Mouse (Mus musculus) thymus, adult 18-20 months (tissue): ENCODE measurements around the gene Parn.

Source experiments
- DNase-seq, 2 experiments: peaks; one replicate each; pipeline ENCODE4 v3.0.0; 2022; ENCODE audit warnings: mixed read lengths in 2 of 2

Parn gene

DNA sequence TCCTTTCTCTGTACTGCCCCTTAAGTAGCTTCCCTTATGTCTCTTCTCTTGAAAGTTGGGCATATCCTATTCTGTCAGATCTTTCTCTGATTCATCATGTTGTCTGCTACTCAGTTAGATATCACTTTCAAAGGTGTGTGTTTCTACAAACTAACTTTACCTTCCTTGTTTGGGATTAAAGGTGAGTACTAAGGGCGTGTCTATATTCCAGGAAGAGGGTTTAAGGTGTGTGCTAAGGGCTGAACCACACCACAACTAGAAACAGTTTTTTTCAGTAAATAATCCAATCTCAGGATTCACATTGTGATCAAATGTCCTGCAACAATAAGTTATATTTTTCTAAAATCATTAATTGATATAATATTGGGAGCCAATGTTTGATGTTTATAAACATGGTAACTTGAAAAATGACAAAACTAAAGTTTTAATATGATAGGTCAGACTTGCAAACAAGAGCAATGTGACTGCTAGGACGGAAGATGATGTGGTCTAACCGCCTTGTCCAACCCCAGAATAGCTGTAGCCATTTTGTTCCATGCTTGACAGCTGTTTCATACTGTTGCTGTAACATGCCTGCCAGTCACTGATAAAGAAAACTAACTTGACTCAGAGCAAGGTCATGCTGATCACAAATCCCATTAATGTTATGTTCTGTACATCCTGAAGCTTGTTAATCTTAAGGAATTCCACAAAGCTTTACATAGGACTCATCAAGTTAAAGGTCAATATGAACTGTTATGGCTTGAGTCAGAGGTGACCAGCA is 46.0 kb downstream of the Parn start:
- DNase-seq = no peak

DNA sequence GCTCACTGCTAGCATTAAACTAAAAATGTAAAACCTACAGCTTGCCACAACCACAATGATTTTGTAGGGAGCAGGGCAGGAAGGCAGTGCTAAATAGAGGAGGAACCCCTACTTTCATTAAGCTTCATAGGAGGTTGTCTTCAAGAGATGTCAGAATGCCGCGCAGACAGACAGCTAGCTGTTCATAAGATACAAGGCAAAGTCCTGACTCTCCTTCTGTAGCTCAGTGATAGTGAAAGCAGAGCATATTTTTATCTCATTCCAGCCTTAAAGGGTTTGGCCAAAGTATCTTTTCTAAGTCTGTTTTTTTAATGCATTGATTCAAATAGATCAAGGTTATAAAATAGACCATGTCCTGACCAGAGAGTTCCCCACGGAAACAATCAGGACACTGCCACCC is 47.8 kb downstream of the Parn start:
- no peak for DNase-seq

DNA sequence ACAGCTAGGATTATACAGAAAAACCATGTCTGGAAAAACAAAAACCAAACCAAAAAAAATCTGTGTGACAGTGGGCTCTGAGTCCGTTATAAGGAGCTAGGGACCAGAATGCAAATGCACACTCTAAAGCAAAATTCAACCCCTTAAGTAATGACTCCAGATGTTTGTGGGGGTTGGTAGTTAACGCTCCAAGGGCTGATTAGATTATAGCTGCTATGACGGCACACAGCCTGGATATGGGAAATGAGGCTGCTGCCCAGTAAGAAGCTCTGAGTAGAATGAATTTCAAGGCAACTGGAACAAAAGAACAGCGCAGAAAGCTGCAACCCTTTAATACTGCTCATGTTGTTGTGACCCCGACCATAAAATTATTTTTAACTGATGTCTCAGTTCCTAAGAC is 52.7 kb downstream of the Parn start:
- no peak for DNase-seq

DNA sequence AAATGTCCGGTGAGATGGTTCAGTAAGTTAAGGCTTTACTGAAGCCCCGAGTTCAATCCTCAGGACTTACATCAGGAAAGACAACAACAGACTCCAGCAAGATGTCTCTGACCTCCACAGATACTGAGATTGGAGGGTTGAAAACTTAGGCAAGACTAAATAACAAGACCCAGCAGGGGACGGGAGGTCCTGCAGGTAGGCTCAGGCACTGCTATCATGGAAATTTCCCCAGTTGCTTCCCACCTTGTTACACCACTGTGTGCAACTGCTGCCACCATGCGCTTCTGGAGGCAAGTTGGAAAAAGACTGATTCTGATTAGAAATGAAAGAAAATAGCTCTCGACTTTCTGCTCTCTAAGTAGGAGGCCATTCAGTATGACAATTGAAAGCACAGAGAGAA is 55.4 kb downstream of the Parn start:
- no peak for DNase-seq

DNA sequence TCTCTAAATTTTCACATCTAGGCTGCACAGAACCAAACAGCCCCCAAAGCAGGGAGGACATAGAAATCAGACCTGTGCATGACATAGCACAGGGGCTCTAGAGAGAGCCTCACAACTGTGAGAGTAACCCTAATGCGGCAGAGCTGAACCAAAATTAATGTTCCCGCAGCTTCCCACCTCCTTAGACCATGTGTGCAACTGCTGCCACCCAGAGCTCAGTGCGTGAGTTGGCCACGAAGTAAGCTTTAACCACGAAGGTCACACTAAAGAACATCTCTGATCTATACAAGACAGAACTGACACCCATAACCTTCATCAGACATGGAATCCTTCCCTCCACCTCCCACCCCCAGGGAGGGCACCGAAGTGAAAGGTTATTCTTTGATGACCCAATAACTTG is 55.9 kb downstream of the Parn start:
- DNase-seq = no peak

DNA sequence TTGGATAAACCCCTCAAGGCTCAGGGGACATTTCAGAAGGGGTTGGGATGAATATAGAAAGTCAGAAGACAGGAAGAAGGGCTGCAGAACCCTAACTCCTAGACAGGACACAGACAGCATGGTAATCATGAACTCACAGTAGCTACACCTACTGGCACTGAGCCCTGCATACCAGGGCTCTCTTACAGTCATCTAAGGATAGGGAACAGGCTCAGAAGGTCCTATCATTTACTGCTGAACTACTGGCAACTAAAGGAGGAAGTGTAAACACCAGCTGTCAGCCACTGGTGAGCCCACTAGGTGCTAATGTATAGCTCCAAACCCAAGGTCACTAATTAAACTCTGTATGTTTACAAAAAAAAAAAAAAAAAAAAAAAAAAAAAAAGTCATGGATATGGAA is 56.6 kb downstream of the Parn start:
- DNase-seq = no peak

DNA sequence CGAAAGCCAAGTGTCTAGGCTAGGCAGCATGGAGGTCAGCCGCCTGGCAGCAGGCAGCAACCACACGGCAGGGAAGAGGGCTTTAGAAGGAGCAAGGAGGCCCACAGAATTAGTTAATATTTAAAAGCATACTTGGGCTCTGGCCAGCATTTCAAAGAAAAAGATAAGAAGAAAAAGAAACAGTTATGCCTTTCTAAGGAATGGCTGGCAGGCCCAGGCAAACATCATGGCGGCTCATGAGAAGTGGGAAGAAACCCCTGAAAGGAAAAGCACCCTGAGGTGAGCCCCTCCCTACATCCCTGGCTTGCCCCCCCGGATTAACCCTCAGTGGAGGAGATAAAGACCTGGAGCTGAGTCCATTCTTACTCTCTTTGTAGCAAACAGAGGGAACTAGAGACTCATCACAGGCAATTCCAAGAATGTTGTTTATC is 57.0 kb downstream of the Parn start:
- no peak for DNase-seq

DNA sequence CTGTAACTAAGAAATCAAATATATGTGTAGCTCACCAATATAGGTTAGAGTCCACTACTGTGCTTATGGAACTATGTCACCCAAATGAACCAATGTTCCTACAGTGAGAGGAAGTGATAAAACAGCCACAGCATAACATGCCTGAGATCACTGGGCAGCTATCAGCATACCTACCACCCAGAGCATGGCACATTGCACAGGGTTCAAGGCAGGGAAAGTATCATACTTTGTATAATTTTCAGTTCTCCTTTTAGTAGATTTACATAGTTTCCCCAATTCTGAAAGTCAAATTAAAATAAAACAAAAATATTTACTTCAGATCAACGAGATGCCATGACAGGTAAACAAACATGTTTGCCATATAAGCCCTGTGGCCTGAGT is 59.3 kb downstream of the Parn start:
- DNase-seq = no peak

DNA sequence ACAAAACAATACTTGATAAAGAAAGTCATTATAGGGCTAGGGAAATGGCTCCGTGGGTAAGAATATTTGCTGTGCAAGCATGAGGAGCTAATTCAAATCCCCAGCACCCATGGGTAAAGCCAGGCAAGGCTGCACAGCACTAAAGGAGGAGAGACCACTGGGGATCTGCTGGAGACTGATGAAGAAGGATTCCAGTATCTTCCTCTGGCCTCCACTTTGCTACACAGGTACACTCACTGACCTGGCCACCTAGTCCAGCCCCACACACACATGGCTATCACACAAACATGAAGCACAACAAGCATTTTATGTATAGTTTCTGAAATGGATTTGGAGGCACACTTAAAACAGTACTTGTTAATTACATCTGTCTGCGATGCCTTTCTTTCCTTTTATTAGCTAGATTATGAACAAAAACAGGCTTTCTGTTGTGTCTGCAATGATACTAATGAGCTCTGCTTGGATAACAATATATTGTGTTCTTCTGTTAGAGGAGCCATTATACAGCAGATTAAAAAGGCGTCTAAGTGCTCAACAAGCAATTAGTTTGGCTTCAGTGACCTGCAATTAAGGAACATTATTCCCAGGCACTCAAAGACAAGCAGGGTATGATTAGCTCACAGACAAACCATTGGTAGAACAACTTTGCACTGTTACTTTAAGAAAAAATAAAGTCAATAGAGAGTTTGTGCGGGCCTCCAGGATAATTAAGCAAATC is 59.8 kb downstream of the Parn start:
- no peak for DNase-seq

DNA sequence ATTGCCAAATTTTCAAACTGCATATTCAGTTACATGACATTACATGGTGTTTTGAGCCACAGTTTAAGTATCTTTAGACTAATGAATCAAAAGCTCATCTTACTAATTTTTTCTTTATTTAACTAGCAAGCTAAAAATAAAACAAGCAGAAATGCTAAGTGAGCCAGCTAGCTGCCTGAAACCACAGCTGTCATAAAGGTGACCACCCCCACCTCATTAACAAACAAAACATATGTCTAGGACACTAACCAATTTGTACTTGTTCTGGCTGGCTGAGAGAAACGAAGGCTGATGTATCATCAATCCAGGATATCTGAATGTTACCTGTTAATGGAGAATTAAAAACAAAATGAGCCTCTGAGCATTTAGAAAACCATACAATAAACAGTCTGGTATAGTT is 65.2 kb downstream of the Parn start:
- DNase-seq = no peak

DNA sequence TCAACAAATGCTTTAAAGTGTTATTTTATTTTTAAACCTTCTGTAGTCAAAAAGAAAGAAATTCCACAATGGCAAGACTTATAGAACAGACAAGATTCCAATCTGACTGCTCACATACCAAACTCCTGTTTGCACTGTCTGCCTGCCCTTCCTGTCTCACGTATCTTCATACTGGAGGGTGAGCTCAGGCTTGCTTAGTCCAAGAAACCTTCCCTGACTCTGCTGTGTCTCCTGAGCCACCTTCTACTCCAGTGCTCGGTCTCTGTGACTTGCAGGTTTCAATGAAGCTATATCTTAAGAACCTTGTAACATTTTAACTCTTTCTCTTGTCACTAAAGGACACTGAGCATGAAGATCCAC is 78.9 kb downstream of the Parn start:
- DNase-seq = no peak

DNA sequence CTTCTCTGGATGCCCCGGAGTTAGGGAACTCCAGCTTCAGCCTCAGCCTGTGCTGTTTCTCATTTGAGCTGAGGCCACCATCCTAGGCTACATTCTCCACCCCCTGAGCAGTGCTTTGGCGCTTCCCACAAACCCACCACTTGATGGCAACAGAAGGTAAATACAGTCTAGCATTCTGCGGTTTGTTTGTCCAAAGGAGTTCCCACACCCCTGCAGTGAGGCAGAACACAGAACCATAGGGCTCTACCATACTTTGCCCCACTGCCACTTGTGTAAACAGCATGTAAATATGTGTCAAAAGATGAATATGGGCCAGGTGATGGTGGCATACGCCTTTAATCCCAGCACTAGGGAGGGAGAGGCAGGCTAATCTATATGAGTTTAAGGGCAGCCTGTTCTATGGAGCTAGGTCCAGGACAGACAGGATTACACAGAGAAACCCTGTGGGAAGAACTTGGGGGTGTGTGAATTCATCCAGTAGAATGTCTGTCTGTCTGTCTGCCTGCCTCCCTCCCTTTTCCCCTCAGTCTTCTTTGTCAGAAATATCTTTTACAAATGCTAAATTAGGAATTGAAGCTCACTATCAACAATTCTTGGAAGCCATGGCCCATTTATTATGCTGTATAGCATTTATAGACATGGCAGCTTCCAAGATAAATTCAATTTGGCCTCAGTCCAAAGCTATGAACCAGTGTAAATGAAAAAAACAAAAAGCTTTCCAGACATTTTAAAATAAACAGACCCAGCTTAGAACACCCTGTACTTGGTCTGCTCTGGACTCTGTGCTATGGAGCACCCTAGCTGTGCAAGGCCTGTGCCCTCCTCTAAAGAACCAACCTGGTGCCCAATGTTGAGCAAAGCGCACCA is 79.6 kb downstream of the Parn start:
- no peak for DNase-seq

DNA sequence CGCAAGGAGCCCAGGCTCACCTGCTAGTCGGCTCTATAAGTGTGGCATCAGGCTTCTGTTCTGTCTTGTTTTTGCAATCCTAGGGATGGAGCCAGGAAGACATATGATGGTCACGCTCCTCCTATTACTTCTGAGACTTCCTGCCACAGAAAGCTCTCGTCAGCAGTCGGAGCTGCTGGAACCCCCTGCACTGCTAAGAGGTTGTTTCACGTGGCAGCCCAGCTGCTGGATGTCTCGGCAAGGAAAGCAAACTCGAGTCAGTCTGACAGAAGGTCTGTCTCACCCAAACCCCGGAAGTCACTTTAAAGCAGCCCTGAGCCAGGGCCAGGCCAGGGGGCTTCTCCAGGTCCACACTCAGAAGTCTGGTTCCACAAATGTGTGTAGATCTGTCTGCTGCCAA is 82.7 kb downstream of the Parn start:
- DNase-seq = no peak

DNA sequence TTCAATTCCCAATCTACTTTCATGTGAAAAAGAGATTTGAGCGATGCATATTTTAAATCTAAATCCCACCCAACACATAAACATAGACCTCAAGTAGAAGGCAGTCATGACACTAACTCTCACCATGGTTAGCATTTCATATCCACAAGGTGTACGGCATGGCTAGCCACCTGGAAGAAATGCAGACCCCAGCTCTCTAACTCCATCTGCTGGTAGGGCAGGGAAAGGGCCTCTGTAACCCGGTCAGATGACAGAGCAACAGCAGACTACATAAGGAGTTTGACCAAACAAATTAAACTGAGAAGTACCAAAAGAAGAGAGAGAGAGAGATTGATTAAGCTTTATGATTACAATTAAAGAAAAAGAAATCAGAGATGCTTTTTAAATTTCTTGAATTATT is 87.2 kb downstream of the Parn start:
- no peak for DNase-seq

DNA sequence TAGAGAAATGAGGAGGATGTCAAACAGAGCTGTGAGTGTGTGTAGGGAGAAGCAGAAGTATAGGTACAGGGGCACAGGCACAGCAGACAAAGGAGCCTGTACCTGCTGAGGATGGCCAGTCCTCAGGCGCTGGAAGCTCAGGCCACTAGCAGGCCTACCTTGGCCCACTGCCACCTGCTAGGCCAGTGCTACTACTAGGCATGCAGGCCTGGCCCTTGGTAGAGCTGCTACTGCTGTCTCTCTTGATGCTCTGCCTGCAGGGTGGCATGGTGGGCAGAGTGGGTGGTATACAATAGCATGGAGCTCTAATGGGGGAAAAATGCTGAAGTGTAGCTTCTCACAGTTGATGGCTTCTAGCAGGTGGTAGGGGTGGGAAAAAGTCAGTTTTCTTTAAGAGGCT is 88.0 kb downstream of the Parn start:
- DNase-seq = no peak

DNA sequence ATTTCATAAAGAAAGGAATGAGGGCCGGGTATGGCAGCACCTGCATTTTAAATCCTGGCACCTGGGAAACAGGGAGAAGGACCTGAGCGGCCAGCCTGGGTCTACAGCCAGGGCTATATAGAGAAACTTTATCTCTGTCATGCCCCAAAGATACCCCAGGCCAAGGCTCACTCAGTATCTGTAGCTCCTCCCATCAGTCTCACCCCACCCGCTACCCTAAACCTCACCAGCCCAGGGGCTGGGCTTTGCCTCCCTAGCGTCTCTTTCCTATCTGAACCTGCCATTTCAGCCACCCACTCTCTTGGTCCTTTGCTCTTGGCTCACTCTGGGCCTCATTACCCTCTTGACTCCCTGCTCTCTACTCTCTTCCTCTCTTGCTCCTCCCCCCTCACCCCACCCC is 92.7 kb downstream of the Parn start:
- DNase-seq = no peak

DNA sequence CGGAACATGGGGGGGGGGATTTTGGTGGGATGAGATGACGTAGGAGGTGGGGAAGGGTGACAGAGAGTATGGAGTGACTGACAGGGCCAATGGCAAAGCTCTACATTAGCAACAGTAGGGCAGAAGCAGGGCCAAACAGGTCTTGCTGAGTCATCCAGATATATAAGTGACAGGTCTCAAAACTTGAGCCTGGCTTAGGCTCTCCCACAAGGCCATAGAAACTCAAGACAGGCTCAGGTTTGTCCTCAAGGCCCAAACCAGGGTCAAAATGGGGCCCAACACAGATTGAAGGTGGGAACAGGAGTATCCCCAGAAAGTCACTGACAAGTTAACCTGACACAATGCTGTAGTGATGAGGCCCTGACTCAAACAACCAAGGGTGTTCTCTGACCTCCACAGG is 99.7 kb downstream of the Parn start:
- DNase-seq = no peak

DNA sequence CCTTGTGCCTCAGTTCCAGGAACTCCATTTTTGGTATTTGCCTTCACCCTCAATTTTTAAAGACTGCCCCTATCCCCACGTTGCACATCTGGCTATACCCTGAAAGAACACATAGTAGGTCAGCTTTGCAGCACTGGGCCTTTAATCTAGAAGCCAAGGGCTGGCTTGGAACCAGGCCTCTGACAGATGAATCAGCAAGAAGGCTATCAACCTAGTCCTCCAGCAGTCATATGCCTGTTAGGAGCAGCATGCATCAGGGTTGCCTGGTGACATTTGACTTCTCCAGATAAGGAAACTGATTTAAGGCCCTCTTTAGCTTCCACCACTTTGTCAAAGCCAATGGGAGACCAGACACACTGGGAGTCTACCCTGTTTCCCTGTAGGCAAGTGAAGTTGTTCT is 100.4 kb downstream of the Parn start:
- DNase-seq = no peak

DNA sequence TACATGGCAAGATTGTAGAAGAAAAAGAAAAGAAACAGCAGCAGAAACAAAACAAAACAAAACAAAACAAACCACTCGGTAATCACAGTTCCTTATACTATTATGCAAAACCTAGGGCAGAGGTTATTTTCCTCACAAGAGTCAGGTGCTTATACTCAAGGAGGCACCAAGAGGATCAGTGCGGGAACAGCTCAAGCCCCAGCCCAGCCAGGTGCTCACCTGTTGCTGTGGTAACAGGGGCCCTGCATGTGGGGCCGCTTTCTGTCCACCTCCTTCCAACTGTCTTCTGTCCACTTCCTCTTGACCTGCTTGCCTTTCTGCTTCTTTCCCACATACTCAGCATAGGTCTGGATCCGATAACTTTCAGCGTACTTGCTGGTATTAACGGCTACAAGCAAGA is 101.6 kb downstream of the Parn start:
- no peak for DNase-seq

DNA sequence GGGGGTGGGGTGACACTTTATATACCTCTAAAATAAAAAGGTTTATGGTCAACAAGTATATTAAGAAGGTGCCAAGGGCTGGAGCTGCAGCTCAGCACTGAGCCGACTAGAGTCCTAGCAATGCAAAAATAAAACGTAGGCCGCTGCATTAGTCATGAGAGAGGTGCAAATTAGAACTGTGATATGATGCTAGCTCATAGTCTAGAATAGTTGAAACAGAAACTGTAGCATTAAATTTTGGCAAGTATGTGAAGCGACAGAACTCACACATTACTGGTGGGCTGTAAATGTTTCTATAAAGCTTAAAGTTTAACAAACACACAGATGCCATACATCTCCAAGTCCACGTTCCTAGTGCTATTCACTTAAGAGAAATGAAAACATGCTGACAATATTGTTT is 102.7 kb downstream of the Parn start:
- no peak for DNase-seq

DNA sequence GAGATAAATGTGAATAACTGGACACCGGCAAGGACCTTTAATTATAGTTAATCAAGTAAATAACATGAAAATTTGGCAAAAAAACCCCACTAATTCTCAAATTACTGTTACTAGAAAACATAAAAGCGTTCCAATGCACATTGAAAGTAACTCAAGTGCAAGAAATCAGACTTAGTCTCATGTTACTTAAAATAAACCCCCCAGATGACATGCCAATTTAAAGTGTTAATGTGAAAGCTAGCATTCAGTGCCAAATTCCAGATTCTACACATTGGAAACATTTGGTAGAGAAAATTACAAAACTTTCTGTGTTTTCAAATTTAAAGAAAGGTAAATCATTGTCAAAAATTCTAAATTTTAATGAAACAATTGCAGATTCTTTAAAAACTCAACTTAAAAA is 110.2 kb downstream of the Parn start:
- DNase-seq = no peak

DNA sequence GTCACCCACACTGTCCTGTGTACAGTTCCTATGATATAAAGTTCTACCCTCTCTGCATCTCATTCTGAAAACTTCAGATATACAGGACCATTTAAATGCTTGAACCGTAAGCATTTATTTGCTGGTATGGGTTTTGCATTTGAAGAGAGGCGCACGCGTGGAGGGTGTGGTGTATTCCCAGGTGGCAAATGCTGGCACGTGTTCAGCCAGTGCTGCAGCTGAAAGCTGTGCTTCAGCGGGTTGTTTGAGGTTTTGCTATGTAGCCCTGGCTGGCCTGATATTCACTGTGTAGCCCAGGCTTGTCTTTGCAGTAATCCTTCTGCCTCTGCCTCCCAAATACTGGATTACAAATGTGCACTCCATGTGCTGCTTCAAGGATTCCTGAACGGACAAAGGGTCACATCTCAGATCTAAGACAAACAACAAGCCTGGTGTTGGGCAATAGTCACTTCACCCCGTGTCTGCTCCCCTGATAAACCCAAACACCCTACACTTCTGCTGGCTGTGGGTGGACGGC is 111.0 kb downstream of the Parn start:
- DNase-seq = no peak

DNA sequence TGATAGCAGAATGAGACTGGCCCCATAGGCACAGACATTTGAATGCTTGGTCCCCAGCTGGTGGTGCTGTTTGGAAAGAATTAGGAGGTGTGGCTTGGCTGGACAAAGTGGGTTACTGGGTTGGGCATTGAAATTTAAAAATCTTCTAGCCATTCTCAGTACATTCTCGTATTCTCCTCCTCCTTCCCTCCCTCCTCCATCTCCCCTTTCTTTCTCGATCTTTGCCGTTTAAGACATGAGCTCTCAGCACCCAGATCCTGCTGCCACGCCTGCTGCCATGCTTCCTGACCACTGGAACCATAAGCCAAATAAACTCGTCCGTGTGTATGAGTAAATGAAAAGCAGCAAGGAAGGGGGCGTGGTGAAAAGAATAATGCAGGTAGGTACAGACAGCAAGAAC is 111.5 kb downstream of the Parn start:
- DNase-seq = no peak

DNA sequence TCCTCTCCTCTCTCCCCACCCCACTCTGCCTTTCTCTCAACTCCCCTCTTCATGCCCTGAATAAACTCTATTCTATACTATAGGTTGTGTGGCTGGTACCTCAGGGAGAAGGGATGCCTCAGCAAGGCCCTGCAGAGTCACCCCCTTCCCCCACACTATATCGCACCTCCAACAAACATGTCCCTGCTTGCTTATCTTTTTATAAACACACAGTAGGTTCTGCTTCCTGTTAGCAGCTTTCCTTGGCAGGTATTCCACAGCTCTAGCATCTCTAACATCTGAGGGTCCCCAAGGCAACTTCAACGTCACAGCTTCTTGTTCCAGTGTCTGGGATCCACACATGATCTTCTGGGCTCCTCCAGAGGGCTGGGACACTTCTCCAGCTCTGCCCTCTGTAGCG is 117.3 kb downstream of the Parn start:
- no peak for DNase-seq
